ENCODE assay signal across 8 mouse cellular contexts in the genomic region with DNA sequence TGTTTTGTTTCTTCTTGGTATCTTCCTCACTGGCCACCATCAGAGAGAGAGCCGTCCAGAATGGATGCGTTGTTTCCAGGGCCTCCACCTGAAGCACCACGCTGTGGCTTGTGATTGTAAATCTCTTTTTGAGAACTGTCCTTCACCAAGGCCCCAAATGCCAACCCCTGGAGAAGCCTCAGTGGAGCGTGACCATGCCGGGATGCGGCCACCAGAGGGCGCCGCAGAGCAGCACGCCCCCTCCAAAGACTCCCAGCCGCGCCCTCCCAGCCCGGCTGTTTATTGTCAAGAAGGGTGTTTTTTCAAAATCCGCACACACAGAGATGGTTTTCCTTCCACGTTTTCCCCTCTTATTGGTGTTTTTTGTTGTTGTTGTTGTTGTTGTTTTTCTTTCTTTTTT.
DNase-seq lines count a peak whose midpoint lies in the region; ATAC-seq and TF ChIP-seq lines count a peak whose summit lies in the region.

No protein-coding gene starts in this region.

- peak; percentile 89 for TF ChIP-seq CTCF in liver, adult 2 months (IDR thresholded peaks at IDR 0.05; ENCODE audit: low read depth, low read length)

- no peaks in the 10 kb centered on the region for H3K27me3 ChIP-seq in embryonic facial prominence, embryonic 10.5 days (replicated peaks; ENCODE audit: low read depth, poor library complexity, severe bottlenecking)
- H3K27me3 ChIP-seq in liver, adult 2 months (ENCODE audit: control insufficient read depth, insufficient read depth, low read length), result no peaks in the 10 kb centered on the region
- no peaks in the 10 kb centered on the region for H3K27me3 ChIP-seq in stomach, embryonic 15.5 days (replicated peaks)

- H3K4me3 ChIP-seq in embryonic facial prominence, embryonic 10.5 days, result no peak overlapping the region
- no peak overlapping the region for H3K4me3 ChIP-seq in liver, adult 2 months (ENCODE audit: insufficient read depth, low read depth, low read length)
- H3K4me3 ChIP-seq in stomach, embryonic 15.5 days (replicated peaks), result no peak overlapping the region

- no peak overlapping the region; the same call in 1 of the 2 replicates for H3K4me2 ChIP-seq in stomach, embryonic 15.5 days

- TF ChIP-seq POLR2A in liver, adult 2 months (IDR thresholded peaks at IDR 0.05; ENCODE audit: extremely low read depth, insufficient read depth, low read length), result no peak

- H3K27ac ChIP-seq in embryonic facial prominence, embryonic 10.5 days (replicated peaks), result no peak overlapping the region
- H3K27ac ChIP-seq in liver, adult 2 months (replicated peaks; ENCODE audit: insufficient read depth, low read depth, low read length), result no peak overlapping the region
- no peak overlapping the region for H3K27ac ChIP-seq in stomach, embryonic 15.5 days

- no peaks in the 10 kb centered on the region for H3K36me3 ChIP-seq in embryonic facial prominence, embryonic 10.5 days (replicated peaks)
- H3K36me3 ChIP-seq in liver, adult 2 months (ENCODE audit: control insufficient read depth, insufficient read depth, low read length), result no peaks in the 10 kb centered on the region
- H3K36me3 ChIP-seq in stomach, embryonic 15.5 days, result no peaks in the 10 kb centered on the region

- no peaks in the 10 kb centered on the region for H3K79me2 ChIP-seq in liver, adult 2 months (ENCODE audit: control insufficient read depth, insufficient read depth, low read length)

- no peak overlapping the region for H3K9ac ChIP-seq in liver, adult 2 months (ENCODE audit: low read depth, low read length)
- no peak overlapping the region for H3K9ac ChIP-seq in stomach, embryonic 15.5 days

- H3K4me1 ChIP-seq in embryonic facial prominence, embryonic 10.5 days, result no peaks in the 10 kb centered on the region
- H3K4me1 ChIP-seq in liver, adult 2 months (ENCODE audit: control insufficient read depth, insufficient read depth, low read length), result no peaks in the 10 kb centered on the region
- no peaks in the 10 kb centered on the region for H3K4me1 ChIP-seq in stomach, embryonic 15.5 days

- WGBS in embryonic facial prominence, embryonic 10.5 days, result 3% methylated on average over 14 of the region's 14 CpGs
- 4% methylated on average over 14 of the region's 14 CpGs for WGBS in liver, adult 2 months
- 2% methylated on average over 14 of the region's 14 CpGs for WGBS in stomach, embryonic 15.5 days

- DNase-seq in 416B (ENCODE audit: low read depth), result peak; percentile 57
- DNase-seq in adrenal gland, postnatal 14 days, result peak; percentile 88
- DNase-seq in embryonic facial prominence, embryonic 10.5 days (ENCODE audit: low spot score), result peak; percentile 87
- peak; percentile 33 to 58 for DNase-seq in heart, adult 9 months (ENCODE audit: low spot score in 2 of 2)
- peak; percentile 66 for DNase-seq in kidney, adult 9 months
- DNase-seq in liver, adult 2 months (ENCODE audit: extremely low read depth, low read depth, low spot score), result peak; percentile 15
- peak; percentile 79 for DNase-seq in neural tube, embryonic 10.5 days (ENCODE audit: extremely low spot score, low spot score)

- no peaks in the 10 kb centered on the region for H3K9me3 ChIP-seq in embryonic facial prominence, embryonic 10.5 days
- no peaks in the 10 kb centered on the region for H3K9me3 ChIP-seq in stomach, embryonic 15.5 days

- ATAC-seq in stomach, embryonic 15.5 days (ENCODE audit: insufficient read depth, low FRiP score, low read depth), result 0 out of 2 replicates have a peak, but pooled peaks have one; percentile 35

Comparison
In these comparisons a context has a peak if more than half of its experiments do, and no peak if none do; other contexts are left out.
1. DNase-seq: peak in every context shown above with its lines; median percentile 88 in adrenal gland, postnatal 14 days; 87 in embryonic facial prominence, embryonic 10.5 days; 79 in neural tube, embryonic 10.5 days; 66 in kidney, adult 9 months; 57 in 416B; 46 in heart, adult 9 months; 15 in liver, adult 2 months.